Mouse (Mus musculus): ENCODE measurements at regions not wholly inside any gene's neighbourhood (a gene's known extent, or its start where the extent isn't known, plus 50 kb on each side); places are given as distances from the start of the nearest gene placed in this dataset.

DNA sequence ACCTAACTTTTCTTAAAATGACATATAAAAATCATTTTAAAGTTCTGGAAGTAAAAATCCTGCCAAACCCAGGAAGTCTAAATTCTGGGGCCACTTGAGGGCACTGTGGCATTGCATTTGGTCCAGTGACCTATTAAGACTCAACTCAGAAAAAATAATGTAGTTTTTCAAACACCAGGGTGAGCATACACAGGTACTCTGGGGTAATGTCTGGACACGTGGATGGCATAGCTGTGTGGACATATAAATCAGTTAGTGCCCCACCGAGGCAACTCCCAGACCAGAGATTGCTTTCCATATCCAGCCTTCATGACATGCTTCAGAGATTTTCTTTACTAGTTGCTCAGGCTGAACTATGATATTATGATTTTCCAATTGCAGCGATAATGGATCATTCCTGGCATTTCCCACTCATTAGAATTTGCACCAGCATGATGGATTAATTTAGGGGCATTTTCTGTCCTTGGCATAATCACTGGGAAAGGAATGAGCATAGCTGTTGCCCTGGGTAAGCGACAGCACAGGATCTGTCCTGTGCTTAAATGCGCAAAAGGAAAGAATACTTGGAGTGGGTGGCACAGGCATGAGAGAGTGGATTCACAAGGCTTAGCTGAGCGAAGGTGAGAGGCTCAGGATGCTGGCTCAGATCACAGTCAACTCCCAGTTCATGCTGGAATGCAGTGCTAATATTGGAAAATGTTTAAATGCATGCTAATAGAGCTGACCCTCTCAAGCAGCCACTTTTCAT is 1526.6 kb upstream of the Cdh8 start:
- TF ChIP-seq POLR2AphosphoS2 (IDR thresholded peaks at IDR 0.05; ENCODE audit: low read length) (no peak), RAD21 (IDR thresholded peaks at IDR 0.05; ENCODE audit: low read depth, low read length) (peak; percentile 5)
- H3K4me1 ChIP-seq (ENCODE audit: control insufficient read depth in 1 of 2, insufficient read depth in 2 of 2, low read length in 2 of 2) = no peaks in the 10 kb centered on the region

GRCm38 (mm10) chr8:100939533-100939932 is 1523.3 kb upstream of the Cdh8 start:
- H3K4me1 ChIP-seq (ENCODE audit: control insufficient read depth in 1 of 2, insufficient read depth in 2 of 2, low read length in 2 of 2) = no peaks in the 10 kb centered on the region
- DNase-seq (ENCODE audit: low read depth, low spot score) = no peak
- TF ChIP-seq POLR2AphosphoS2 (IDR thresholded peaks at IDR 0.05; ENCODE audit: low read length) = no peak
- TF ChIP-seq CHD2 (IDR thresholded peaks at IDR 0.05; ENCODE audit: low read length) = no peak
- TF ChIP-seq HCFC1 (IDR thresholded peaks at IDR 0.05; ENCODE audit: low read depth, low read length) = no peak
- TF ChIP-seq ELF1 (IDR thresholded peaks at IDR 0.05; ENCODE audit: low read depth, low read length) = no peak
- no peak for TF ChIP-seq NRF1 (IDR thresholded peaks at IDR 0.05; ENCODE audit: insufficient read depth, low read depth, low read length, poor library complexity, severe bottlenecking)
- no peak for TF ChIP-seq KAT2A (conservative IDR thresholded peaks at IDR 0.05; ENCODE audit: low read depth, low read length)
- no peak for TF ChIP-seq ZNF384 (IDR thresholded peaks at IDR 0.05; ENCODE audit: low read depth, low read length)
- TF ChIP-seq EP300 (IDR thresholded peaks at IDR 0.05; ENCODE audit: low read depth in 1 of 2, low read length in 2 of 2) = no peak
- TF ChIP-seq MAX (IDR thresholded peaks at IDR 0.05; ENCODE audit: low read length) = no peak
- no peak for TF ChIP-seq CHD1 (IDR thresholded peaks at IDR 0.05; ENCODE audit: low read depth, low read length)
- no peak for TF ChIP-seq USF1 (IDR thresholded peaks at IDR 0.05; ENCODE audit: low read depth, low read length)
- no peak for TF ChIP-seq MYC (IDR thresholded peaks at IDR 0.05; ENCODE audit: low read depth, low read length)
- TF ChIP-seq GABPA (IDR thresholded peaks at IDR 0.05; ENCODE audit: low read depth, low read length) = no peak
- no peak for TF ChIP-seq MXI1 (IDR thresholded peaks at IDR 0.05; ENCODE audit: low read depth, low read length)
- TF ChIP-seq POLR2A (IDR thresholded peaks at IDR 0.05; ENCODE audit: control insufficient read depth in 1 of 2, insufficient read depth in 1 of 2, low read depth in 1 of 2, low read length in 2 of 2, poor library complexity in 1 of 2) = no peak
- no peak for TF ChIP-seq USF2 (IDR thresholded peaks at IDR 0.05; ENCODE audit: borderline replicate concordance in 1 of 2, insufficient read depth in 1 of 2, low read depth in 1 of 2, low read length in 2 of 2)
- no peak for TF ChIP-seq BHLHE40 (IDR thresholded peaks at IDR 0.05; ENCODE audit: borderline replicate concordance, low read depth, low read length)
- TF ChIP-seq ETS1 (IDR thresholded peaks at IDR 0.05; ENCODE audit: low read depth, low read length) = no peak
- H3K79me2 ChIP-seq (ENCODE audit: control insufficient read depth, insufficient read depth, low read length, poor library complexity) = no peaks in the 10 kb centered on the region
- no peak overlapping the region for H3K4me3 ChIP-seq (ENCODE audit: control insufficient read depth in 1 of 2, insufficient read depth in 1 of 2, low read depth in 2 of 2, low read length in 2 of 2)
- H3K27ac ChIP-seq (ENCODE audit: control insufficient read depth, low read depth, low read length) = no peak overlapping the region
- H3K9me3 ChIP-seq (replicated peaks; ENCODE audit: insufficient read depth, low read length) = no peaks in the 10 kb centered on the region
- H3K36me3 ChIP-seq (ENCODE audit: control insufficient read depth in 1 of 2, insufficient read depth in 2 of 2, low read length in 2 of 2) = no peaks in the 10 kb centered on the region
- H3K9ac ChIP-seq (ENCODE audit: control insufficient read depth, low read depth, low read length, poor library complexity, severe bottlenecking) = no peak overlapping the region
- no peaks in the 10 kb centered on the region for H3K27me3 ChIP-seq (ENCODE audit: control insufficient read depth in 1 of 2, insufficient read depth in 2 of 2, low read length in 2 of 2)

More for the DNA sequence above, 1526.6 kb upstream of the Cdh8 start:
- DNase-seq (ENCODE audit: low read depth, low spot score) = no peak
- H3K4me3 ChIP-seq (ENCODE audit: control insufficient read depth in 1 of 2, insufficient read depth in 1 of 2, low read depth in 2 of 2, low read length in 2 of 2) = no peak overlapping the region
- H3K27me3 ChIP-seq (ENCODE audit: control insufficient read depth in 1 of 2, insufficient read depth in 2 of 2, low read length in 2 of 2) = no peaks in the 10 kb centered on the region
- no peak overlapping the region for H3K27ac ChIP-seq (ENCODE audit: control insufficient read depth, low read depth, low read length)
- no peaks in the 10 kb centered on the region for H3K36me3 ChIP-seq (ENCODE audit: control insufficient read depth in 1 of 2, insufficient read depth in 2 of 2, low read length in 2 of 2)
- no peaks in the 10 kb centered on the region for H3K9me3 ChIP-seq (replicated peaks; ENCODE audit: insufficient read depth, low read length)
- H3K9ac ChIP-seq (ENCODE audit: control insufficient read depth, low read depth, low read length, poor library complexity, severe bottlenecking) = no peak overlapping the region
- H3K79me2 ChIP-seq (ENCODE audit: control insufficient read depth, insufficient read depth, low read length, poor library complexity) = no peaks in the 10 kb centered on the region
